In the genomic region with DNA sequence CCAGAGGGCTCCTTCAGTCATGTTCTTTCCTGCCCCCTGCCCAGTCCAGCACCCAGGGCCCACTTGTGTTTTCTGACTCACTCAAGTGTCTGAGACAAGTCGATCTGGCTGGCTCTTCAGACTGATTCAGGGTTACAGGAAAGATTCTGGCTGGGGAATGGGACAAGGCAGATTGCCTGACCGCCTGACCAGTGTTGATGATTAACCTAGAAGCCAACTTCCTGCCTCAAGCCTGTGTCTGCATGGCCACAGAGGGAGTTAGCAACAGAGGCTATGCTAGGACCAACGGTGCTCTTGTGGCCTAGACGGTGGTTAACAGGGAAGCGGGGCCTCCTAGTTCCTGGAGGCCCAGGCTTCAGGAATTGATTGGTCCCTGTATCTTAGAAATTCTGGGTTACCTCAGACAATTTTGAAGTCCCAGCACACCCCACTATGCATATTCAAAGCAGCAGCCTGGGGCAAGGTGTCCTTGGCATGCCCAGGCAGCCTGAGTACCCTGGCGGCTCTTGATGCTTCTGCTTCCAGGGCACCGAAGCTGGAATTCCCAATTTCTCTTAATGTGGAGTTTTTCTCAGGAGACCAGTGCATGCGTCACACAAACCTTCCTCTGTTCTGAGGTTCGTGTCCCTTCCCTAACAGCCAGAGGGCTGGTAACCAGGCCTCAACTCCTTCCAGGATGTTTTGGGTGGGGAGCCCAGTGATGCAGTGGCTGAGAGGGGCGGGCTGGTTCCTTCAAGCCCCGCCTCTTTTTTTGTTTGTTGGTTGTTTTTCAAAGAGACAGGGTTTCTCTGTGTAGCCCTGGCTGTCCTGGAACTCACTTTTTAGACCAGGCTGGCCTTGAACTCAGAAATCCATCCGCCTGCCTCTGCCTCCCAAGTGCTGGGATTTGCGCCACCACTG, we compare ENCODE assay signal across 13 mouse cellular contexts. TPM values are rescaled to one million over a fixed set of nuclear protein-coding genes. Genes with fewer than 3 reads are reported as not detected.
A peak's percentile ranks its signal among the peaks of the same experiment; 100 is the strongest.
DNase-seq lines count a peak whose midpoint lies in the region; ATAC-seq and TF ChIP-seq lines count a peak whose summit lies in the region.
"Had no signal": no experiment of that assay in that cellular context is flagged by ENCODE, and none has a peak within 500 bp of the region (broad histone marks: within the 10 kb centered on the region; RNA-seq: fewer than 3 reads in every experiment).

No protein-coding gene starts in this region.

- no peak overlapping the region for H3K4me3 ChIP-seq in gastrocnemius, adult 2 months
- no peak overlapping the region for H3K4me3 ChIP-seq in intestine, embryonic 15.5 days (replicated peaks)
- no peak overlapping the region for H3K4me3 ChIP-seq in limb, embryonic 15.5 days
- H3K4me3 ChIP-seq: erythroblast, embryonic 14.5 days; heart, embryonic 15.5 days had no signal

- DNase-seq in gastrocnemius, adult 2 months: peak; percentile 44
- DNase-seq in gastrocnemius, postnatal 10 days: no peak
- peak; percentile 27 for DNase-seq in skeletal muscle tissue, adult 2 months (ENCODE audit: low read depth, low spot score)
- DNase-seq in frontal cortex, adult 2 months (ENCODE audit: extremely low spot score in 1 of 2, low spot score in 1 of 2): no peak
- no peak for DNase-seq in frontal cortex, postnatal 25 days (ENCODE audit: low spot score in 2 of 2)
- DNase-seq in right cerebral cortex, postnatal 36 days (ENCODE audit: low spot score in 2 of 2): no peak
- DNase-seq: thymus, postnatal 14 days had no signal

- no peaks in the 10 kb centered on the region for H3K27me3 ChIP-seq in intestine, embryonic 15.5 days (replicated peaks)
- H3K27me3 ChIP-seq in limb, embryonic 15.5 days: no peaks in the 10 kb centered on the region

- peak overlapping the region; percentile 10; the same call in 1 of the 2 replicates for H3K4me2 ChIP-seq in intestine, embryonic 15.5 days (replicated peaks)
- H3K4me2 ChIP-seq in limb, embryonic 15.5 days: no peak overlapping the region
- H3K4me2 ChIP-seq: heart, embryonic 15.5 days had no signal

- no peak for TF ChIP-seq CTCF in gastrocnemius, adult 2 months (IDR thresholded peaks at IDR 0.05)

- H3K9ac ChIP-seq in intestine, embryonic 15.5 days: 0 out of 2 replicates have a peak overlapping the region, but pooled peaks have one; percentile 6
- no peak overlapping the region for H3K9ac ChIP-seq in limb, embryonic 15.5 days
- H3K9ac ChIP-seq: heart, embryonic 15.5 days had no signal

- intact Hi-C loops in gastrocnemius, adult 2 months (cut with DNase I): no loop called here

- peaks cover 39% of the 10 kb centered on the region for H3K36me3 ChIP-seq in intestine, embryonic 15.5 days
- peaks cover 45% of the 10 kb centered on the region for H3K36me3 ChIP-seq in limb, embryonic 15.5 days

- H3K9me3 ChIP-seq in intestine, embryonic 15.5 days: no peaks in the 10 kb centered on the region
- no peaks in the 10 kb centered on the region for H3K9me3 ChIP-seq in limb, embryonic 15.5 days
- H3K9me3 ChIP-seq: heart, embryonic 15.5 days had no signal

- peaks cover 11% of the 10 kb centered on the region for H3K4me1 ChIP-seq in intestine, embryonic 15.5 days (replicated peaks)
- H3K4me1 ChIP-seq in limb, embryonic 15.5 days: 0 out of 2 replicates have a peak, but pooled peaks cover 6% of the 10 kb centered on the region
- H3K4me1 ChIP-seq: heart, embryonic 15.5 days had no signal

- WGBS in intestine, embryonic 15.5 days: 59% methylated on average over 13 of the region's 13 CpGs
- WGBS in limb, embryonic 15.5 days: 62% methylated on average over 13 of the region's 13 CpGs

- peak overlapping the region; percentile 63 for H3K27ac ChIP-seq in gastrocnemius, adult 2 months
- H3K27ac ChIP-seq in intestine, embryonic 15.5 days: peak overlapping the region; percentile 70
- 0 out of 2 replicates have a peak overlapping the region, but pooled peaks have one; percentile 1 for H3K27ac ChIP-seq in limb, embryonic 15.5 days
- H3K27ac ChIP-seq: heart, embryonic 15.5 days had no signal

- ATAC-seq in intestine, embryonic 15.5 days: peak; percentile 89
- no peak for ATAC-seq in limb, embryonic 15.5 days (ENCODE audit: insufficient number of reproducible peaks, low FRiP score, low TSS enrichment, low read depth)
- ATAC-seq: CD4-positive, CD25-positive, alpha-beta regulatory T cell, adult 4 months had no signal

RNA-seq across cellular contexts. Expression of gene Galr3, which starts 10.0 kb away (rescaled TPM):
- total RNA-seq in gastrocnemius, adult 2 months (2021): not detected
- total RNA-seq in gastrocnemius, postnatal 10 days (2021): under 1 TPM; 0.25 to 0.35 TPM
- polyA plus RNA-seq in intestine, embryonic 15.5 days (2015; fragmentation: Nextera tagmentation; extraction: Ambion mirVana): 1.6 and 1.8 TPM in 2 replicates
- 0.13 TPM in 1 of 2 replicates, not detected in the other for polyA plus RNA-seq in limb, embryonic 15.5 days (2015; fragmentation: Nextera tagmentation; extraction: Ambion mirVana)
- polyA plus RNA-seq in frontal cortex, adult 2 months (2012; rRNA removed): 0.19 and 0.38 TPM in 2 replicates
- polyA plus RNA-seq: CD4-positive, CD25-positive, alpha-beta regulatory T cell, adult 4 months; erythroblast, embryonic 14.5 days; heart, embryonic 15.5 days; neural tube, embryonic 14.5 days had no signal

RNA-seq across cellular contexts. Expression of gene Ankrd54, which starts 11.0 kb away (rescaled TPM):
- total RNA-seq in gastrocnemius, adult 2 months (2021): 1 to 10 TPM; 4.5 to 5.1 TPM
- total RNA-seq in gastrocnemius, postnatal 10 days (2021): 1 to 10 TPM; 6.1 to 8.6 TPM
- 53.5 and 56.2 TPM in 2 replicates for polyA plus RNA-seq in intestine, embryonic 15.5 days (2015; fragmentation: Nextera tagmentation; extraction: Ambion mirVana)
- polyA plus RNA-seq in limb, embryonic 15.5 days (2015; fragmentation: Nextera tagmentation; extraction: Ambion mirVana): 43.9 and 46.6 TPM in 2 replicates
- 31.0 and 32.3 TPM in 2 replicates for polyA plus RNA-seq in frontal cortex, adult 2 months (2012; rRNA removed)

RNA-seq across cellular contexts. Expression of gene Eif3l, which starts 23.3 kb away (rescaled TPM):
- total RNA-seq in gastrocnemius, adult 2 months (2021): 10 to 100 TPM; 53.6 to 54.0 TPM
- 10 to 100 TPM; 80.0 to 86.2 TPM for total RNA-seq in gastrocnemius, postnatal 10 days (2021)
- polyA plus RNA-seq in intestine, embryonic 15.5 days (2015; fragmentation: Nextera tagmentation; extraction: Ambion mirVana): 229 and 241 TPM in 2 replicates
- 203 and 206 TPM in 2 replicates for polyA plus RNA-seq in limb, embryonic 15.5 days (2015; fragmentation: Nextera tagmentation; extraction: Ambion mirVana)
- 80.9 and 90.8 TPM in 2 replicates for polyA plus RNA-seq in frontal cortex, adult 2 months (2012; rRNA removed)

RNA-seq across cellular contexts. Expression of gene H1f0, which starts 23.5 kb away (rescaled TPM):
- 10 to 100 TPM; 71.8 to 76.8 TPM for total RNA-seq in gastrocnemius, adult 2 months (2021)
- 100 to 1,000 TPM; 193 to 214 TPM for total RNA-seq in gastrocnemius, postnatal 10 days (2021)
- 441 and 523 TPM in 2 replicates for polyA plus RNA-seq in intestine, embryonic 15.5 days (2015; fragmentation: Nextera tagmentation; extraction: Ambion mirVana)
- polyA plus RNA-seq in limb, embryonic 15.5 days (2015; fragmentation: Nextera tagmentation; extraction: Ambion mirVana): 487 and 628 TPM in 2 replicates
- 109 and 112 TPM in 2 replicates for polyA plus RNA-seq in frontal cortex, adult 2 months (2012; rRNA removed)

RNA-seq across cellular contexts. Expression of gene Micall1, which starts 57.0 kb away (rescaled TPM):
- total RNA-seq in gastrocnemius, adult 2 months (2021): 10 to 100 TPM; 11.2 to 14.5 TPM
- total RNA-seq in gastrocnemius, postnatal 10 days (2021): 10 to 100 TPM; 17.4 to 20.4 TPM
- 8.3 TPM in 2 replicates for polyA plus RNA-seq in intestine, embryonic 15.5 days (2015; fragmentation: Nextera tagmentation; extraction: Ambion mirVana)
- polyA plus RNA-seq in limb, embryonic 15.5 days (2015; fragmentation: Nextera tagmentation; extraction: Ambion mirVana): 15.1 and 16.3 TPM in 2 replicates
- polyA plus RNA-seq in frontal cortex, adult 2 months (2012; rRNA removed): 22.2 and 23.8 TPM in 2 replicates

Comparison
In these comparisons a context has a peak if more than half of its experiments do, and no peak if none do; other contexts are left out.
1. DNase-seq: peak in gastrocnemius, adult 2 months (single experiment) and skeletal muscle tissue, adult 2 months (single experiment); none in gastrocnemius, postnatal 10 days (single experiment), frontal cortex, adult 2 months (0 of 2), frontal cortex, postnatal 25 days (0 of 2) and right cerebral cortex, postnatal 36 days (0 of 2).
2. H3K27ac ChIP-seq: peak in every context shown above with its lines; median percentile 70 in intestine, embryonic 15.5 days; 63 in gastrocnemius, adult 2 months; 1 in limb, embryonic 15.5 days.